Mouse (Mus musculus): ENCODE results near the gene Gtf2h2.
"Not testable (repeated sequence)": the region's sequence is repeated elsewhere in the genome, so short reads cannot be mapped to it uniquely, and the experiment has no call there.

Gene Gtf2h2

DNA sequence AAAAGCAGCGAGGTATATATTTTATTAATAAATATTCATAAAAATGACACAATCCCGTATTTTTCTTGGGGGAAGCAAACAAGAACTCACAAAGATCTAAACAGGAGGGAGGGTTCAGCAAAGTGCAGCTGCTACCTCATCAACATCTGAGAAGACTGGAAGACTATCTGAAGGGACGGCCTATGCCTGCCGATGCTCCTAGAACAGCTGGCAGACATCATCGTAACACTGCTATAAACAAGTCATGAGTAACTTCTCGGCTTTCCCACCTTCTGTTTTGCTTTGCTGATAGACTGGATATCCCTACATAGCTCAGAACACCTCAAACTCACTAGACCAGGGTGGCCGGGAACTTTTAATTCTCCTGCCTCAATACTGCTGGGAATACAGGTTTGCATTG lies 8.8 kb downstream of the Gtf2h2 start:
- DNase-seq = no peak

DNA sequence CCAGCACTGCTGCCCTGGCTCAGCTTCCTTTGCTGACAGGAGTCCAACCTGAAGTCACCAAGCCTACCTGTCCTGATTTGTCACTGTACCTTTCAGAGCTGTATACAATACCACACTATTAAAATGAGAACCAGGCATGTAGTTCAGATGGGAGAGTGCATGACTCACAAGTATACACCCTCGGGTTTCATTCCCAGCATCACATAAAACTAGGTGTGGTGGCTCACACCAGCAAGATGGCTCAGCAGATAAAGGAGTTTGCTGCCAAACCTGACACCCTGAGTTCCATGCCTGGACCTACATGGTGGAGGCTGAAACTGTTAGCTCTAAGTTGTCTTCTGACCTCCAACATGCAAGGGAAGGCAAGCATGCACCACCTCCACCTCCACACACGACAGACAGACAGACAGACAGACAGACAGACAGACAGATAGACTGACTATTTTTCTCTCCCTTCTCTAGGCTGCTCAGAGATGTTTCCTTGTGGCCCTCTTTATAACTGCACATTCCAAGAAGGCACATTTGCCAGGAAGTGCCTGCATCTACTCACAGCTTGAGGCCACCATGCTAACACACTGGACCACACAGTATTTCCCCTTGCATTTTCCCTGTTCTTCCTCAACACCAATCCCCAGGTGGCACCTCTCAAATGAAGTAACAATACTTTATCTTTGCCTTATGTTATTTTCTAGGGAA lies 28.7 kb downstream of the Gtf2h2 start:
- no peak for DNase-seq

DNA sequence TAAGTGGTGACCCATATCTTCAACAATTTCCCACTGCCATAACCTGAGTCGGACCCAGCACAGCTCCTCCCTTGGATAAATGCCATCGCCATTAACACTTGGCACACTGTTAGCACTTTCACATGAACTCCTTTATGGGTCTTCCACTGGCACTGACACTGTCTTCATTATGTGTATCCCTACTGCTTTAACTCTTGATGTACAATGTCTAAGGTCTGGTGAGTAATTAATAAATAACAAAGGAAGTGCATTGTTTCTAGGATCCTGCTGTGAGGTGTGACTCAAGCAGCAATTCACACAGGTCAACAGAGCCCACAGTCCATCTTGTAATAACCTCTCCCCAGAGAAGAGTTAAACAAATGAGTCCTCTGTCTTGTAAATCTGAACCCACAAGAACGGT lies 31.0 kb downstream of the Gtf2h2 start:
- no peak for DNase-seq

DNA sequence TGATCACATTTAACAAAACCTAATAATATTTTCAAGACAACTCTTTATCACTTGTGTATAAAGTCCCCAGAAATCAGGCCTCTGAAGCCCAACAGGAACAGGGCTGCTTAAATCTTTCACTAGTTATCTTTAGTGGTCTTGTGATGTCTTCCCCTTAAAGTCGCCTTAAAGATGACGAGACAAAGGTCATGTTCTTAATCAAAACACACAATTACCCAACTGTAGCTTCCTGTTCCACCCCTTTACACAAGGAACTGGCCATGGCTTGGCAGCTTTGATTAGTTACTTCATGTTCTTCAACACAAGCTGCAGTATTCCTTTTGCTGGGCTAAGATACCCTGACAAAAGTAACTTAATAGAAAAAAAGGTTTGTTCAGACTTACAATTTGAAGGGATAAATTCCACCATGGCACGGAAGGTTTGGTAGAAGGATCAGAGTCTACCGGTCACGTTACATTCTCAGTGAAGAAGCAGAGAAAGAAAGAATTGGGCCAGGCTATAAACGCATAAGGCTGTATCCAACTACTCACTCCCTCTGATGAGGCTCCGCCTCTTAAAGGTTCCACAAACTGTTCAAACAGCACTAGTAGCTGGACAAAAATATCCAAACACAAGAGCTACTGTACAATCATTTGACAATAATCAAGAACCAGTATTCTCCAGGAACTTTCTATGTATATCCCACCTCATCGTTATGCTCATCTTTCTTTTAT lies 39.8 kb downstream of the Gtf2h2 start, which contains the start of gene Naip1:
TSS of gene Naip1 (minus strand) at position 455 of the 713 bp plus-strand sequence.
- not testable (repeated sequence) for DNase-seq

DNA sequence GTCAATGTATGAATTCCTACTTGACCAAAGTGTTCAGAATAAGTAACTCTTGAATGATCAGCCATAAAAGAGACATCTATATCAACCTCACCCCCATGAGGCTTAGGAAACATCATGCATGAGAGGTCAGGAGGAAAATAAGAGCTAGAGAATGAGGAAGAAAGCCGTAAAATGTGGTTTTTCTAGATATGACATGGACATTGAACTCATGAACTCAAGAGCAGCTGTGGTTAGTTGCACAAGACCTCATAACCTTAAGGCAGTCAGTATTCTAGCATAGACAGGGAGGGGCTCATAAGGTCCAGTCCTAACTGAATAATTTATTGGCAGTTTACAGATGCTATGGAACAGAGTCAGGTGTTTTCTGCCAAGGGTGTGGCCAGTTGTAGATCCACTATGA lies 42.9 kb downstream of the Gtf2h2 start:
- DNase-seq = no peak

DNA sequence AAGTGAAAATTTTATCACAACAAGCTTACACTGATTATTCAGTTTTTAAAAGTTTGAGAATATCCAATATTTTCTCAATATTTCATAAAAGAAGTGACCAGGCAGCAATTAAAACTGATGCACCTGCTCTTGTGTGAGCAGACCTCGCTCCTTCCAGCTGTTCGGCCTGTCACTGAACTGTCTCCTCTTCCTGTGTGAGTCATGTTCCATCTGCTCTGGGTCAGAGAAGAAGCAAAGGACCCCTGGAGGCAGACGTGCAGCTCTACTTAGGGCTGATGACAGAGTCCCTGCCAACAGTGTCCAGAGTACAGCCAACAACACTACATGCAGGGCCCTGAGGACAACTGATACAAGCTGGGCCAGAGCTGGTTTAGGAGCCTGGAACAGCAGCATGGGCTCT lies 52.3 kb downstream of the Gtf2h2 start:
- no peak for DNase-seq

DNA sequence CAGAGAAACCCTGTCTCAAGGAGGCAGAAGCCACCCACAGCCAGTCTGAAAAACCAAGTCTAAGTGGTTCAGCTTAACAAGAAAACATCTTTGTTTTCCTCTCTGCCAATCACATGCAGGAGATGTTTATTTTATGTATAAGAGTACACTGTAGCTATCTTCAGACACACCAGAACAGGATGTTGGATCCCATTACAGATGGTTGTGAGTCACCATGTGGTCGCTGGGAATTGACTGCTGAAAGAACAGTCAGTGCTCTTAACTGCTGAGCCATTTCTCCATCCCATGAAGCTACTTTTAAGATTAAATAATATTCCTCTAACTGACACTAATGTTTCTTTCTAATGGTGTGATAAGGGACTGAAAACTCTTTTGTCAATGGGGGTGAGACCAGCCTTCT lies 53.7 kb downstream of the Gtf2h2 start:
- DNase-seq = no peak

DNA sequence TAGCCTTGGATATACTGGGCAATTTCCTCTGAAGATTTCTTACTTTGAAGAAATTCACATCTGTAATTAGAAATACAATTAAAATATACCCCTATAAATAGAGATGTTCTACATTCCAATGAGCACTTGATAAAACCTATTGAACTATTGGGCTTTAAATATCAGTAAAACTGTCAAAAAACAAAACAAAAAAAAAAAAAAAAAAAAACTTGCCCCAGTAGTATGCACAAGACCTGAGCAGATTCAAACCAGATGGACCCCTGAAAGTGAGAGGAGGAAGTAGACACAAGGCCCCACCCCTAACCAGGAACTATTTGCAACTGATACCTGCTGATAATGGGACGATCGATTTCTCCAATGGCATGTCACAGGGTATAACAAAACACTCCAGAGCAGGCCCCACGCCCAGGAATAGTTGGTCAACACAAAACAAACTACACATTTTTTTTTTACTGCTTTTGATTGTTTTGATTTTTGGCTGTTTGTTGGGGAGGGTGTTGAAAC lies 55.0 kb downstream of the Gtf2h2 start:
- no peak for DNase-seq

DNA sequence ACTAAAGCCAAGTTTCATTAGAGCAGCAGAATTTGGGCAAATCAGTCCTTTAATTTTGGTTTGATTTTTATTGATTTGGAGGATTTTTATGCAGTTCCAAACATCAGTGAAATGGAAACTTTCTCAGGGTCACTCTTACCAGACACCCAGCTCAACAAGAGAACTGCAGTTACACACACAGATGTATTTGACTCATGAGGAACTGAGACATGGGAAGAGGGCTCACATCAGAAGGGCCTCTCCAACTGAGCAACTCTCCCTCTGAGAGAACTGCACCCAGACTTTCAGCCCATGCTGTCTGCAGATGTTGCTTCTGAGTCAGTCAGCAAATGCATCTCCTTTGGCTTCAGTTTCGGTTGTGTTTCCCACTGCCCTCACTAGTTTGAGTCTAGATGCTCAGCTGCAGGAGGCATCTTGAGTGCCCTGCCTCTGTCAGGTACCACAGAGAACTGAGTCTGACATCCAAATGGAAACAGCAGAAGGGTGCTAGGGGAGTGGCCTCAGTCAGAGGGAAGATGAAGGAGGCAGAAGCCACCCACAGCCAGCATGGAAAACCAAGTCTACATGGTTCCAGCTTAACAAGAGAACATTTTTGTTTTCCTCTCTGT lies 55.7 kb downstream of the Gtf2h2 start:
- not testable (repeated sequence) for DNase-seq

DNA sequence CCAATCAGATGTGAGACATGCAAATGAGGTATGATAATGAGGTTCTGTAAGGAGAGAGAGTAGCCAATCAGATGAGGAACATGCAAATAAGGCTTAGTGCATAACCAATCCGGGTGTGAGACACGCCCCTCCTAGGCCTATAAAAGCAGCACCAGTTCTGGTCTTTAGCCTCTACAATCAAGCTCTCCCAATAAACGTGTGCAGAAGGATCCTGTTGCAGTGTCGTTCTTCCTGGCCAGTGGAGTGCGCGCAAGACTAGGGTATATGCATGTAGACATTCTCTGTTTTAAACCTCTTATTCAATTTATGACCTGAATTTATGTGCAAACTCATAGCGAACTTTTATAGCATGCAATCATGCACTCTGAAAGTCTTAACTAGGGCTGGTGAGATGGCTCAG lies 72.4 kb downstream of the Gtf2h2 start:
- DNase-seq = not testable (repeated sequence)

DNA sequence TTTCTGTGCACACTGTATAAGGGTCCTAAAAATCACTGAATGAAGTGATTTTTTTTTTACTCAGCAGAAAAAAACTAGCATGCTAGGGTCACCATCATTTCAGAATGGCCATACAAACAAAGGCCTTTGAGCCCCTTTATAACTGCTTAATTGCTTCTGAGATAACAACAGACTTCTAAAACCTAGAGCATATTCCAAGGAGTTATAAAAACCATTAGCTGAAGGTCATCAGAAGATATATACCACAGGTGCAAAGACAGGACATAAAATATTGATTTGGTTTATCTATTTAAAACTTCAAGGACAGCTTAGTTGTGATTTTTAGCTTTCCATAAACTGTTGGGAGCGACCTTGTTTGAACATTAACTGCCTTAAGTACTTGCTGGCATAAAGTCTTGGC lies 78.0 kb downstream of the Gtf2h2 start:
- DNase-seq = no peak
